Mouse (Mus musculus) liver, postnatal 0 days (tissue): ENCODE measurements at regions not wholly inside any gene's neighbourhood (a gene's known extent, or its start where the extent isn't known, plus 50 kb on each side); places are given as distances from the start of the nearest gene placed in this dataset.

ENCODE experiments used
- ATAC-seq: fragments of 200-750 bp; cut with Nextera tagmentation; 2 replicates; pipeline ENCODE4 v1.8.0; 2017; ENCODE audit warnings: mild to moderate bottlenecking, moderate library complexity
- DNase-seq: peaks from one replicate; pipeline ENCODE4 v3.0.0-alpha.2; 2016
- H3K27ac ChIP-seq: fragments of 300-500 bp; sonication (generic); 2 replicates; pipeline ENCODE4 v1.5.1; 2014; ENCODE audit warnings: antibody characterized with exemption, moderate library complexity, mild to moderate bottlenecking, low read depth
- H3K27me3 ChIP-seq: fragments of 300-500 bp; sonication (generic); 2 replicates; pipeline ENCODE4 v1.6.1; 2014; ENCODE audit warnings: low read length, control low read depth, mixed read lengths; ENCODE audit not compliant: insufficient read depth
- H3K36me3 ChIP-seq: fragments of 300-500 bp; sonication (generic); replicated peaks from 2 replicates; pipeline ENCODE4 v1.6.1; 2014; ENCODE audit warnings: mild to moderate bottlenecking, control low read depth, low read length, moderate library complexity, mixed read lengths; ENCODE audit not compliant: insufficient read depth
- H3K4me1 ChIP-seq: fragments of 300-500 bp; sonication (generic); 2 replicates; pipeline ENCODE4 v1.6.1; 2014; ENCODE audit warnings: antibody characterized with exemption, mild to moderate bottlenecking, control low read depth; ENCODE audit not compliant: insufficient read depth
- H3K4me2 ChIP-seq: fragments of 300-500 bp; sonication (generic); 2 replicates; pipeline ENCODE4 v1.6.1; 2014; ENCODE audit warnings: low read depth, mild to moderate bottlenecking, low read length, moderate library complexity, mixed read lengths
- H3K4me3 ChIP-seq: fragments of 300-500 bp; sonication (generic); 2 replicates; pipeline ENCODE4 v1.5.1; 2014; ENCODE audit warnings: low read depth, low read length
- H3K9ac ChIP-seq: fragments of 300-500 bp; sonication (generic); replicated peaks from 2 replicates; pipeline ENCODE4 v1.6.1; 2014; ENCODE audit warnings: mild to moderate bottlenecking, moderate library complexity
- H3K9me3 ChIP-seq: fragments of 300-500 bp; sonication (generic); 2 replicates; pipeline ENCODE4 v1.6.1; 2016; ENCODE audit warnings: mild to moderate bottlenecking, control low read depth, low read length, mixed read lengths
- CTCF ChIP-seq: sonication (generic); IDR thresholded peaks from 2 replicates; pipeline ENCODE4 v1.5.1; 2016; ENCODE audit warnings: antibody characterized with exemption, low read depth
- EP300 ChIP-seq: IDR thresholded peaks from 2 replicates; pipeline ENCODE4 v1.6.1; 2016; ENCODE audit warnings: antibody characterized with exemption, low read depth, mild to moderate bottlenecking
- WGBS: fragments of 180-500 bp; shearing (Covaris S2); extraction: QIAGEN DNeasy Blood & Tissue Kit; methylation state at CpG from one replicate; pipeline ENCODE4 v1.1.7; 2014; ENCODE audit not compliant: insufficient replicate concordance; 5-methylcytosine and 5-hydroxymethylcytosine counted together

DNA sequence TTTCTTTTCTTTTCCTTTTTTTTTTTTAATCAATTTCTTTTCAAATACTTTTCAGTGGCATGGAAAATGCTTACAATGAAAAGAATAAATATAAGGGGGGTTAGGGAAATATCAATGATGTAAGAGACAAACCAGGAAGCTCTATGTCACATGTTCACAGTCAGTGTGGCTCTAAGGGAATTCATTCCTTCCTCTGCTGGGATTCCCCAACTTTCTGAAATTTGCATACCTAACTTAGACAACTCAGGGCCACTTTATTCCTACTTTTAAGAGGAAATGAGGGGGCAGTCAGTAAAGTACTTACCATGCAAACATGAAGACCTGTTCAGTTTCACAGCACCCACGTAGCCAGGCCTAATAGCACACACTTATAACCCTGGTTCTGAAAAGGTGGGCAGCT is 88.6 kb downstream of the Psmg1 start:
- Histone ChIP-seq H3K4me3 (no peak overlapping the region), H3K27me3 (no peaks in the 10 kb centered on the region), H3K4me2 (no peak overlapping the region), H3K36me3 (no peaks in the 10 kb centered on the region), H3K27ac (no peak overlapping the region), H3K9ac (no peak overlapping the region), H3K9me3 (no peaks in the 10 kb centered on the region), H3K4me1 (peaks cover 7% of the 10 kb centered on the region)
- TF ChIP-seq EP300: no peak
- no peak for TF ChIP-seq CTCF
- ATAC-seq (no peak), DNase-seq (no peak)
- 71% methylated on average over 1 of the region's 1 CpGs for WGBS

GRCm38 (mm10) chr16:95901388-95901787 is 89.4 kb downstream of the Psmg1 start:
- H3K4me1 ChIP-seq: peaks cover 7% of the 10 kb centered on the region
- no peak overlapping the region for H3K27ac ChIP-seq
- 55% methylated on average over 9 of the region's 9 CpGs for WGBS
- DNase-seq: no peak
- ATAC-seq: no peak
- H3K36me3 ChIP-seq: no peaks in the 10 kb centered on the region
- no peak for TF ChIP-seq EP300
- H3K9ac ChIP-seq: no peak overlapping the region
- H3K4me3 ChIP-seq: no peak overlapping the region
- no peak overlapping the region for H3K4me2 ChIP-seq
- no peaks in the 10 kb centered on the region for H3K9me3 ChIP-seq
- no peaks in the 10 kb centered on the region for H3K27me3 ChIP-seq

- Histone ChIP-seq H3K27ac (no peak overlapping the region), H3K4me2 (no peak overlapping the region), H3K27me3 (no peaks in the 10 kb centered on the region), H3K36me3 (no peaks in the 10 kb centered on the region), H3K4me3 (no peak overlapping the region), H3K4me1 (peaks cover 5% of the 10 kb centered on the region), H3K9ac (no peak overlapping the region), H3K9me3 (no peaks in the 10 kb centered on the region)
- 50% methylated on average over 9 of the region's 9 CpGs for WGBS
- TF ChIP-seq CTCF (no peak), EP300 (no peak)
- no peak for DNase-seq
- no peak for ATAC-seq
Measured at GRCm38 (mm10) chr16:95900181-95900580, 90.6 kb downstream of the Psmg1 start.

DNA sequence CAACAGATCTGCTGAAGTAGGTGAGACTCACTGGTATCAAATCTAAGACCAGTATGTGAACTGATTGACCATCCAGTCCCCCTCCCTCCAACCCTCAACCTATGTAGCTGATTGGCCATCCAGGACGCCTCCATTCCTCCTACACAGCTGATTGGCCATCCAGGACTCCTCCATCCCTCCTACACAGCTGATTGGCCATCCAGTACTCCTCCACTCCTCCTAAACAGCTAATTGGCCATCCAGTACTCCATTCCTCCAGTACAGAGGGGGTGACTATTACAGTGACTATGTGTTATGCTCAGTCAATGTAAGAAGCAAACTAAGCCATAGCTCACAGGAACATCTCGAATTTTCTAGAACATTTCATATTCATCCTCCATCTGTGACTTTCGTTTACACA is 91.1 kb downstream of the Psmg1 start:
- no peak overlapping the region for H3K9ac ChIP-seq
- no peak overlapping the region for H3K4me2 ChIP-seq
- ATAC-seq (no peak), DNase-seq (no peak)
- no peaks in the 10 kb centered on the region; the same call in 1 of the 2 replicates for H3K4me1 ChIP-seq
- no peak overlapping the region for H3K4me3 ChIP-seq
- WGBS: 65% methylated on average over 3 of the region's 3 CpGs
- TF ChIP-seq CTCF (no peak), EP300 (no peak)
- H3K36me3 ChIP-seq: no peaks in the 10 kb centered on the region
- no peaks in the 10 kb centered on the region for H3K9me3 ChIP-seq
- no peak overlapping the region for H3K27ac ChIP-seq
- no peaks in the 10 kb centered on the region for H3K27me3 ChIP-seq

DNA sequence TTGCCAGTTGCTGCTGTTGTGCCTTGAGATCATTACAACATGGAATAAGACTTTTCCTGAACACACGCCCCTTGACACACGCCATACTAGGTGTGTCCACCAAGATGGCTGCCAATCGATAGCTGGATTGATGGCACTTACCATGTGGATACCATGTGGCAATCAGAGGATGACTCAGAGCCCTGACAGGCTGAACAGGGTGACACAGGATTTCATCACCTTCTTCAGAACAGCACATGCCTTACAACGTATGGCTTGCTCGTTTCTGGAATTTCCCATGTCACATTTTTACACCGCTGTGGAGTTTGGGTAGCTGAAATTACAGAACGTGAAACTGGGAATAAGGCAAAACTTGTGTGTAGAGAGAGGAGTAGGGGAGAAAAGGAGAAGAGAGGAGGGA is 92.9 kb downstream of the Psmg1 start:
- TF ChIP-seq CTCF (no peak), EP300 (no peak)
- Histone ChIP-seq H3K4me3 (no peak overlapping the region), H3K4me2 (no peak overlapping the region), H3K9me3 (no peaks in the 10 kb centered on the region), H3K9ac (no peak overlapping the region), H3K27me3 (no peaks in the 10 kb centered on the region), H3K36me3 (no peaks in the 10 kb centered on the region), H3K27ac (no peak overlapping the region), H3K4me1 (0 out of 2 replicates have a peak, but pooled peaks cover 5% of the 10 kb centered on the region)
- ATAC-seq (peak; percentile 64; the same call in 1 of the 2 replicates), DNase-seq (no peak)
- 73% methylated on average over 7 of the region's 7 CpGs for whole genome bisulfite sequencing

- DNase-seq (no peak), ATAC-seq (no peak)
- 77% methylated on average over 6 of the region's 6 CpGs for WGBS
- Histone ChIP-seq H3K9ac (no peak overlapping the region), H3K4me3 (no peak overlapping the region), H3K36me3 (no peaks in the 10 kb centered on the region), H3K4me2 (no peak overlapping the region), H3K9me3 (no peaks in the 10 kb centered on the region), H3K27me3 (no peaks in the 10 kb centered on the region), H3K27ac (no peak overlapping the region), H3K4me1 (0 out of 2 replicates have a peak, but pooled peaks cover 5% of the 10 kb centered on the region)
- TF ChIP-seq EP300 (no peak), CTCF (peak; percentile 55)
Measured at GRCm38 (mm10) chr16:95896126-95896525, 94.6 kb downstream of the Psmg1 start.
